Mouse (Mus musculus): ENCODE data around the gene Tyrobp. TPM values are rescaled to one million over a fixed set of nuclear protein-coding genes. Genes with fewer than 3 reads are reported as not detected.

Gene Tyrobp
- 10 to 100 TPM; 31.8 to 65.8 (median 51.1) TPM for total RNA-seq (2022)

DNA sequence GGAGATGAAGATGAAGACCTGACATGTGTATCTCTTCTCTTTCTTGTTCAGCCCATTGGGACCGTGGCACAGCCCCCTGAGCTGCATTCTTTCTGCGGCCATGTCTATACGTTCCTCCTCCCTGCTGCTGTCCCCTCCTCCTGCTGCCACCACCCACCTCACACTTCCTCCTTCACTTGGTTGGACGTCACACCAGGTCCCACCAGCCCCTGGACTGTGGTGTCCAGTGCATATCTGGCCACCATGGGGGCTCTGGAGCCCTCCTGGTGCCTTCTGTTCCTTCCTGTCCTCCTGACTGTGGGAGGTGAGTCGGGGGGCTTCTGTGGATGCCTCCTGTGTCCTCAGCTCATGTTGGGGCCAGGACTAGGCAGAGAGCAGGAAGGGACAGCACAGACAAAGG is at the start of gene Tyrobp:
Gene Tyrobp, plus strand, starts transcription at position 165 of the 400 bp plus-strand sequence.
- no peak for DNase-seq

DNA sequence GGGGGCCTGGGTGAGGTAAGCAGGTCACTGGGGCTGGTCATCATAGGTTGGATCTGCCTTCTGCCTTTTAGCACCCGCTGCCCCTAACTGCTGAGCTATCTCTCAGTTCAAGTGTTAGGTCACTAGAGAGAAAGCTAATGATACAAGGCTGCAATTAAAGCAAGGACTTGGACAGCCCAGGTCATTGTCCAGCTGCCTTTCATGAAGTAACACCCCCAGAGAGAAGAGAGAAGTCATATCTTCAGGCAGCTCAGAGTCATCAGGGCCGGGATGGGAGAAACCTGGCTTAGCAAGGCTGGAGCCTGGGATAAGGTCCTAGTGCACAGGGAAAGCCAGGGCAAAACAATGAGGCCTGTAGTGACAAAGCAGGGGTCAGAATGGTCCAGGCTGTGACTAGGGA is 46.1 kb upstream of the Tyrobp start:
- no peak for DNase-seq

DNA sequence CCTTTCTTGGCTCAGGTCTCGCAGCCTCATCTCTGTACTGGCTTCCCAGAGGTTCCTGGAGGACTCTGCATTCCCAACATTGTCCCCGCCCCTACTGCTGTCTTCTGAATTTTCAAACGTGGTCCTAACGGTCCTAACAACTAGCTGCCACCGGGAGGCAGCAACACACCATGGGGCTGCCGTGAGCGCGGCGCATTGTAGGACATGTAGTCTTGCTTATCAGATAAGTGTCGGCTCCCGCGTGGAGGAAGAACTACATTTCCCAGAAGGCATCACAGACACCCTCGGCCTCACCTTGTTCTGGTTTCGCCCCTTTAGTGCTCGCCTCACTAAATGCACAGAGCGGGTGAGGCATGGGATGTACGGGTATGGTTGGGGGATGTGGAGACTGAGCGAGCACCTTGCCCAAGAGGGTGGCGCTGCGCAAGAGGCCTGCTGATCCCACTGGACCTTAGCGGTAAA is 40.0 kb upstream of the Tyrobp start:
- DNase-seq, result peak; percentile 92

DNA sequence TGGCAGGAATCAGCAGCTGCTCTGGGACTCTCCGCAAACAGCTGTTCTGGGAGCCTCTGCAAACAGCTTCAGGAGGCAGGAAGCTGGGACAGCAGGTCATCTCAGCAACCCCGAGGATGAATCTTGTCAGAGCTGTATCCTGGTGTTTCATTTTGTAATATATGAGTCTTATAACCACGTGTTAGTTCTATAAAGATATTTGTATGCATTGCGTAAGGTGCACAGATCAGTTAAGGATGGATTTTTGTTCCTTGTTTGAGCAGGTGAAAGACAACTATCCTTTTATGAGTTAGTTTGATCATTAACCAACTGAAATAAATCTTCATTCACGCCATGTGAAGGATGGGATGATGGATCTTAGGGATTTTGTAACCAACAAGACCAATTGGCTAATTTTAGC is 33.5 kb upstream of the Tyrobp start:
- DNase-seq, result no peak

DNA sequence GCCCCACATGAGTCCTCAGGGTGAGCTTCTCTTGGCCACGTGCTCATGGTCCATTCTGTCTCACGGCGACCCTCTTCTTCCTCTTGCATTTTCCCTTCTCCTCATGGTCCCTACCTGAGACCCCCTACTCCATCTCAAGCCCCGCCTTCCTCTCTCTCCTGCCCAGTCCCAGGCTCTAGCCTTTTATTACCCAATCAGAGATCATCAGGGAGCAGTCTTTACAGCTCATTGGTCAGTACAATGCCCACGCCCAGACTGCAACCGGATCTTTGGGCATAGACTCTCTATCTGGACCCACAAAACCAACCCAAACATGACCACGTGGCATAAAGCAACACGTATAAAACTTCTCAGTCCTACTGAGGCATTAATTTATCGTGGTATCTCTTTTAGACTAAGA is 29.5 kb upstream of the Tyrobp start:
- no peak for DNase-seq

DNA sequence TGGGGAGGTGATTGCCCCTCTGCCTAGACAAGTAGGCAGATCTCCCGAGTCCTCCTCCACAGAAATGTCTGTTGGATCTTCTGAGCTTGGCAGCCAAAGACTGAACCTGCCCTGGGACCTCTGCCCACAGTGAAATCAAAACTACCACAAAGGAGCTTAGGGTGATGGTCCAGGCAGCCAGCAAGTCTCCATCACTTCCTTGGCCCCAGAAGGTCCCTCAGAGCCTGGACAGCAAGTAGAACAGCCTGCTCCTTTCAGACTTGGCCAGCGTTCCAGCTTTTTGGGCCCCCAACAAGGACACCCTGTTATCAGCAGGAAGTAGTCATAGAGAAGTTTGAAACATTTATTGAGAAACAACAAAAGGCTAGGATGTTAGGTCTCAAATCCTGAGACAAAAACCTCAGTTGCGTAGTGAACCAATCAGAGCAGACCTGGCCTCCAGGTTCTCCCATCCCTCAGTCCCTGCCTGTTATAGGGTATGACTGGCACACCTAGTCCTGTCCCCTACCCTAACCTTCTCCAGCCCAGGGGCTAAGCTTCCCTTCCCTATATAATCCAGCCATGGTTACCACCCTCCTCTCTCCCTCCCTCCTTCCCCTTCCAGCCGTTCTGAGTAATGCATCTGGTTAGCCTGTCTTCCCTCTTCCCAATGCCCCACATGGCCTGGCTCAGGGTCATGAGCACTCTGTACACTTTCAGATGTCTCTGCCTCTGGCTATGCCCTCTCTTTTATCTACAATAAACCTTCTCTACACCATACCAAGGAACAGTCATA is 20.6 kb upstream of the Tyrobp start:
- no peak for DNase-seq

DNA sequence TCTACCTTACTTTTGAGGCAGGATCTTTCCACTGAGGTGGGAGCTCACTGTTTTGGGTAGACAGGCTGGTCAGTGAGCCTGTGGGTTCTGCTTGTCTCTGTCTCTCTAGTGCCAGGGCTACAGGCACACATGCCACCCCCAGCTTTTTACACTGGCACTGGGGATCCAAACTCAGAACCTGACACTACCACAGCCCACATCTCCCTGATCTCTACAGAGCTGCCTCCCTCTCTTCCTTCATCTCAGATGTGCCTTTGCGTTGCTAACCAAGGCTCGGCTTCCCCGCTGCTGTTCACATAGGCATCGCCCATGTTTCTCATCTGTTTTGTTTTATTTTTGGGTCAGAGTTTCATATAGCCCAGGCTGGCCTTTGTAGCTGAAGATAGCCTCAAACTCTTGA is 19.9 kb upstream of the Tyrobp start:
- no peak for DNase-seq

DNA sequence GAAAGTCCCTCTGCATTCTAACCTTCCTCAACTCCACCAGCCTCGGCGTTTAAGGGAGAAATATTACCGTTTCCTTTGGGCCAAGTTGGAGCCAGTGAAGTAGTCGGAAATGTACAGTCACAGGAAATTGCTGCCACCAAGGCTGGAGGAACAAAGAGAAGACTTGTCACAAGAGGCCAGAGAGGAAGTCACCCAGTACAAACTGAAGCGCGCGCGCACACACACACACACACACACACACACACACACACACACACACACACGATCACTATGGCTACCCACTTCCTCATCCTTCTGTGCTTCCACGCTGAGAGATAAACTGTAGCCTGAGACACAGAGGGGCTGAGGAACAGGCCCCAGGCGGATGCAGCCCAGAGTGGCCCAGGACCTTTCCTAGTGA is 19.2 kb upstream of the Tyrobp start:
- DNase-seq, result peak; percentile 58

DNA sequence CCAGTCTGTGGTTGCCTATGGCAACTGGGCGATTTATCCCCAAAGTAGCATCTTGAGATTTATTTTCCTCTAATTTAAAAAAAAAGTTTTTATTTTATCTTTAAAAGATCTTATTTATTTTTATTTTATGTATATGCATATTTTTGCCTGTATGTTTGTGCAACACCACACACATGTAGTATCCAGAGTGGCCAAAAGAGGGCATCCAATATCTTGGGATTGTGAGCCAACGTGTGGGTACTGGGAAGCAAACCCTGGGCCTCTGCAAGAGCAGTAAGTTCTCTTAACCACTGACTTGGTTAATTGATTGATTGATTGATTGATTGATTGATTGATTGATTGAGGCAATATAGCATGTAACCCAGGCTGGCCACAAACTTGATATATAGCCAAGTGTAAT is 18.7 kb upstream of the Tyrobp start:
- no peak for DNase-seq

DNA sequence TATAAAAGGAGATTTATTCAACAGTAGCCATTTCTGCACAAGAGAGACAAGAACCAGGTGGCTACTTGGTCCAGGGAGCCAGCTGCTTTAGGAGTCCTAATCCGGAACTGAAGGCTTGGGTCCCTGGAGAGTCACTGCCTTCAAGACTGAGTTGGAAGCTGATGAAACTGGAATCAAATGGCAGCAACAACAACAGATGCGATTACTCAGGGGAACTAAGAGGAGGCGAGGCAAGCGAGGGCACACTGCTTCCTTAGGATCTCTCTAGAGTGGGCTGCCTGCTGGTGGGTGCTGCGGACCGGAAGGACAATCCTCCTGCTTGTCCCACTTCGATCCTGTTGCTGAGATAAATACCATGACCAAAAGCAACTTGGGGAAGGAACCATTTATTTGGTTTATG is 13.9 kb upstream of the Tyrobp start:
- DNase-seq, result no peak

DNA sequence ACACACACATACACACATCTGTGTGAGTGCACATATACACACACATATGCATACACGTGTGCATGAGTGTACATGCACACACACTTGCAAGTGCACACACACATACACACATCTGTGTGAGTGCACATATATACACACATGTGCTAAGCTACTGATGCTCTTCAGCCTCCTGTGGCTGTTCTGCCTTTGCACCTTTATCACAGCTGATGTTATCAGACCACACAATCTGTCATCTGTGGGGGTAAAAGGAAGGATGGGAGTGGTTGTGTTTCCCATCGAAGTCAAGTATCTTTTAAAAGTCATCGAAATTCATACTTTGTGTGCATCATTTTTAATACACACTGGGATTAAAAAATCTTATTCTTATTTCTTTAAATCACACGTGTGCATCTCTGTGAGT is 11.2 kb upstream of the Tyrobp start:
- DNase-seq, result no peak

DNA sequence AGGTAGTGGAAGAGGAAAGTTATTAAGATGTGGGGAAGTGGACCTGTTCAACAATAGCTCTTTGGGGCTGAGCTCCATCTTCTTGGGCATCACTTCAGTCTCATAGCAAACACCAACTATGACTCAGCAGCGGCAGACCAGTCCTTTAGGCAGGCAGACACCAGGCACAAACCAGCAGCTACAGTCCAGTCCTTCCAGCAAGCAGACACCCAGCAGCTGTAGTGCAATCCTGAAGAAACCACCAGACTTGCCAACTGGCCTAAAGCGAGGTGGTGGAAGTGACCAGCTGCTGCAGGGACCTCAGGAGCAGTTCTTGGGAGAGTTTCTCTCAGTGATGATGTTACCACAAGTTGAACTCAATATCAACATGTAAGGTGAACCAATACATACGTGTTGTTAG is 4.9 kb upstream of the Tyrobp start:
- DNase-seq, result no peak

DNA sequence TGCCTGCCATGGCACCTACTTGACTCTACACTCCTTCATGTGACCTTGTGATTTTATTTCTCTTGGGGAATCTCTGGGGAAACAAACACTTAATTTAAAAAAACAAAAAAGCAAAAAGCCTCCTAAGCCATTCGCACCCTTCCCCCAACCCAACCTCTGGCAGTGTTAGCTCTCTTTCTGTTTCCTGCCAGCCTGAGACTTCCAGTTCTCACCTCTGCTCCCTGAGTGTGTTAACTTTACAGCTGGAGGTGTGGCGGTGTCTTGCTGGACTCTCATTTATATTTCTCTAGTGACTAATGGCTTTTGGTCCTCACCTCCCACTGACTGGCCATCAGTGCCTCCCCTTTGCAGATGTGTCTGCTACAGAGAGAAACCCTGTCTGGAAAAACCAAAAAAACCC is 3.8 kb upstream of the Tyrobp start:
- no peak for DNase-seq

DNA sequence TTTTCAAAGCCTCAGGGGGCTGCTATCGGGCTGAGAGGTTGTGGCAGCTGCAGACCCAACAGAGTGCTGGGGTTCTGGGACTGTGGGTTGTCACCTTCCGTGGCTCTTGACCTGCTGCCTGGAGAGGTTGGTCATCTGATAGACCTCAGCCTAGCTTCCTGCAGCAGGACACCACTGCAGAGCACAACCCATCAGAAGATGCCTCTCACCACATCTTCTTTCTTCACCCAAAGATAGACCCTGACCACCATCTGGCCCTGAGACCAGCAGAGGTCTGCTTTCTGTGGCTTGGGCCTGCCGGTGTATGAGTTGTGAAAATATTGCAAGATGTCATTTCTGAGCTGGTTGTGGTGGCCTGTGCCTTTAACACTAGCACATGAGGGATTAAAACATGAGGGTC is 2.5 kb upstream of the Tyrobp start:
- no peak for DNase-seq

DNA sequence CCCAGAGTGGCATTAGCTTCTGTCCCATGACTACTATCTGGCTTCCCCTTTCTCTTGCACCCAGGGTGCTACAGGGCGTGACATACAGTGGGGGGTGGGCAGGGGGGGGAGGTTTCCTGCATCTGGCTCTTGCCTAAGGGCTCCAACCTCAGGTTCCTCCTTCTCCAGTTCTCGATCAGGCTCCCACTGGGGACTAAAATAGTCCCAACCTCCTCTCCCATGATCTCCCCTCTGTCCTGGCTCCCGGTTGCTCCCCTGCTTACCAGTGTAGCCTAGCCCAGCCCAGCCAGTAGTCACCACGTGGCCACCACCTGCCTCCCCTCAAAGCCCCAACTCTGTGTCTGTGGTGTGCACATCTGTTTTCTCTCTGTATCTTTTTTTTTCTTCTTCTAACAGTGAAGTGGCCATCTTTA is 819 bp upstream of the Tyrobp start:
- no peak for DNase-seq

DNA sequence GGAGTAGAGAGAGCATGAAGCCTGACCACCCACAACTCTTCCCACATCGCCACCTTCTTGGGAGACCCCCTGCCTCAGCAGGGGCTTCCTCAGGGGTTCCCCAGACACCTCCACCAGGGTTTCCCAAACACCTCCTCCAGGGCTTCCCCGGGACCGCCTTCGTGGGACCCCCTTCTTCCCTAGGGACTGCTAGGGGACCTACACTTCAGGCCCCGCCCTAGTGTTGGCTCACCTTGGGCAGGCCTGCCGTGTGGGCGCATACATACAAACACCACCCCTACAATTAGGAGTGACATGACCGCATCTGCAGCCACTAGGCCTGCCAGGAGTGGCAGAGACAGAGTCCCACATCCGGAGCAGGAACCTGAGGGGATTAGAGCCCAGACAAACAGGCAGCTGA is 4.3 kb downstream of the Tyrobp start:
- no peak for DNase-seq

DNA sequence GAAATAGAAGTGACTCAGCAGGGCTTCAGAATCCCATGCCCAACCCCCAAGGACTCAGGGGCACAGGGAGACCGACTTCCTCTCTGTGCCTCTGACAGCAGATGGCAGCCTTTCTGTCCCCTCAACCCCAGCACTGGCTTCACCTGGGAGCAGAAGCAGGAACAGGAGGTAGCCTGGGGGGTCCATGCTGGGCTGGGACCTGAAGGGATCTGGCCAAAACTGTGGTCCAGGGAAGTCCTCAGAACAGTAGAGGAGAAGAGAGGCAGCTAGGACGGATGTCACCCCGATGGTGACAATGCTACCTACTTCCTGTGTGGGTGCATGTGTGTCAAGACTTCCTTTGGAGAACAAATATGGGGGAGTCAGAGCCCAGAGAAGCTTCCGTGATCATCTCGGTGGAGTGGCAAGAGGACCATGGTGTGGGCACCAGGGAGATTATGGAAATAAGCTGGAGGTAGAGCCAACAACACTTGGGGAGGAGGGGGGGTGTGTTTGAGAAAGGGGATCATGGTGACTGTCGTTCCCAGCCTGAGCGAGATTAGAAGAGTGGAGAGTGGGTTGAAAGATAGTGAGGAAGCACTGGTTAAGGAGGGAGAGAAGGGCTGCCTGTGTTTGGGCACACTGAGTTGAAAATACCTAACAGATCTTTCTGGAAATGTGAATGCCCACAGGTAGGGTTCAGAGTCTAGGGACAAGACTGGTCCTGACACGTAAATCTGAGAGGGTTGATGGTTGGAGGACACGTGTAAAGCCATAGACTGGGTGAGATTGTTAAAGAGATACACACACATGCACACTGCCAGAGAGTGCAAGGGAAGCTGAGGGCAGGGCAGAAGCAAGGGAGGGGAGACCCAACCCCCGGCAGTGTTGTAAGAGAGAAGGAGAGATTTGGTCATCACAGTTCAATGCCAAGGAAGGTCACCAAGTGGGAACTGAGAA is 6.3 kb downstream of the Tyrobp start, which contains the start of gene Hcst:
Gene Hcst, minus strand, starts transcription at position 294 of the 939 bp plus-strand sequence.
- DNase-seq, result no peak

DNA sequence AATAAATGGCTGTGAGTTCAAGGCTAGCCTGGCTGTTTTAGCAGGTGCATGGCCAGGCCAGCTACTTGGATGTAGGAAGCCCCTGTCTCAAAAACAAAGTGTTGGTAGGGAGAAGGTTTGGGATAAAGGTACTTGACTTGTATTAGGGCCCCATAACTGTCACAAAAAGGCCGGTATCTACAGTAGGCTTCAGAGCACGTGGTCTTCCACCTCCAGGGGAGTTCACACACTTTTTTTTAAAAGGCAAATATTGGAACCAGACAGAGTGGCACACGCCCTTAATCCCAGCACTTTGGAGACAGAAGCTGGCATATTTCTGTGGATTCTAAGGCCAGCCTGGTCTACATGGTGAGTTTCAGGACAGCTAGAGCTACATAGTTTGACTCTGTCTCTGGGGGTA is 7.1 kb downstream of the Tyrobp start:
- DNase-seq, result no peak

DNA sequence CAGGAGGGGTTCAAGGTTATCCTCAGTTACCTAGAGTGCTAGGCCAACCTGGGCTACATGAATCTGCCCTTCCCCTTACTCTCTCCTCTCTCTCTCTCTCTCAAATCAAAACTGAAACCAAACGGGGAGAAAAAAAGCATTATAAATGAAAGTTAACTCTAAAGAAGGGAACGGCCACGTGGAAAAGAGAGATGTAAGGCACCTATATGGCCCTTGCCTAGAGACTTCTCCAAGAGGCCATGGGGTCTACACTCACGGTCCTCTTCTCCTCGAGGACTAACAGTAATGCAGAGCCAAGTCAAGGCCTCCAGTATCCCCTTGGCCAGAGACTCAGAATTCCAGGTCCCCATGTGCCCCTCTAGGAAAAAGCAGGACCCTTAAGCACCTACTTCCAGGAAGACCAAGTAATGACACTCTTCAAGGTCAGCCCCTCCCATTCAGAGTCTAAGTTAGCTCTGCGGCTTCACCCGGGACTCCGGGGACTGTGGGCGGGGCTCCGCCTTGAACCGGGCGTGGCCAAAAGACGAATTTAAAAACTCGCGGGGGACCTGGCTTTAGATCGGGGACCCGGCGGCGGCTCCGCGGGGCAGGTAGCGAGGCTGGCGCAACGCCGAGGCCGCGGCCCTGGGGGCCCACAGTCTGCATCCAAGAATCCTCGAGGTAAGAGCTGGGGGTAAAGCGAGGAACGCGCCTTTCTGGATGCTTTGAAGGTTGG is 7.8 kb downstream of the Tyrobp start, which contains the start of gene Nfkbid:
Gene Nfkbid, plus strand, starts transcription at position 558 of the 715 bp plus-strand sequence.
- peak; percentile 72 for DNase-seq

DNA sequence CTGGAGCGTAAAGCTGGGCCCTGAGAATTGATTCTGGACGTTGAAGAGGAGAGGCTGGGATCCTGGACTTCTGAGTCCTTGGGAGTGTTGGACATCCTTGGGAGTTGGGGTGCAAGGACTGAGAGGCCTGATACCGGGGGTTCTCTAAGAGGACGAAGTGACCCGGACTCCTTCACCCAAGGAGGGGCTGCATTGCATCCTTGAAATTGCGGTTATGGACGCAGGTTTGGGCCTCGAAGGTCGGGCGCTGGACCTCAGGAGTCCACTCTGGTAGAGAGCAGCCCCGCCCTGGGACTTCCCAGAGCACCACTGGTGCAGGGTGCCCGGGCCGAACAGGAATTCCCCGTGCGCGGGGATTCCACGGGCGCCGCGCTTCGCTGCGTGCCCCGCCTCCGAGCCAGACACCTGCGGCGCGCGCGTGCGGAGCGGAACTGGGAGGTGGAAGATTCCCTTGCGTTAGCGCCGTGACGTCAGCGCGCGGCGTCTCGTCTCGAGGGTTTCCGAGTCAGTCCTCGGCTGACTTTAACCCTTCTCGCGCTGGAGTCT is 8.4 kb downstream of the Tyrobp start:
- peak; percentile 86 for DNase-seq

DNA sequence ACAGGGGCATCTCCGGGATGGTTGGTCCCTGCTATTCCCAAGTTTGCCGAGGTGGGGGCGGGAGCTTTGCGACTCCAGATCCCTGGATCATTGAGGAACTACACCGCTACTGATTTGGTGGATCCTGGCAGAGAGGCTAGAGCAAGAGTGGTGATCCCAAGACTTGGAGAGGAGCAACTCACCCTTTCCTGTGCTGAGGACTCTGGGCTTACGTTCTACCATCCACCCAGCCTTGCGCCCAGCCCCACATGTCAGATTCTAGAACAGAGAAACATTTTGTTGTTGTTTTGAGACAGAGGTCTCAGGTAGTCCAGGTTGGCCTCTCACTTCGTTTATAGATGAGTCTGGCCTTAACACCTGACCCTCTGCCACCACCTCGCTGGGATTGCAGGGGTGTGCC is 9.0 kb downstream of the Tyrobp start:
- no peak for DNase-seq

DNA sequence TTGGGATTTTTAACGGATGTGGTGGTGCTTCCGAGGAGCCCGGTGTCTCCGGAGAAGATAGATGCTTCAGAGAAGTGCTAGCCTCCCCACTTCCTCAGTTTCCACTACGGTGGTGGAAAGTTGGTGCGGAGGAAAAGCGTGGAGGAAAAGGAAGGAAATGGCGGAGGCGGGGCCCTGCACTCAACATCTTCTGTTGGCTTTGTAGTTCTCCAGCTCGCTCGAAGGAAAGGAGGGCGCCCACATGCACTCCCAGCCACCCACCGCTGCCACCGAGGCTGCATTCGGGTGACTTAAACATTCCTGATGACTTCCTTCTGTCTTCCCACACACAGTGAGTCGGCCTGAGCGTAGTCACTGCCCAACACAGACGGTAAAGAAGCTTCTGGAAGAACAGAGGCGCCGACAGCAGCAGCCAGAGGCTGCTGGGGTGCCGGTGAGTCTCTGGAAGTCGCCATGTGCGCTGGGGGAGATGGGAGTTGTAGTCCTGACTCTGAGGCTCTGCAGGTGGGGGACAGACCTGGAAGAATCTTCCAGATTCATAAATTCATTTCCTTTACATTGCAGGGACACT is 9.6 kb downstream of the Tyrobp start:
- DNase-seq, result no peak

All from adrenal gland, adult 8-10 months (tissue).